Mouse (Mus musculus) kidney, embryonic 15.5 days (tissue): Measurements from ENCODE around the gene Prc1. TPM values are rescaled to one million over a fixed set of nuclear protein-coding genes. Genes with fewer than 3 reads are reported as not detected.

ENCODE experiments used
- ATAC-seq: fragments of 200-750 bp; cut with Nextera tagmentation; replicated peaks from 2 replicates; pipeline ENCODE4 v1.8.0; 2017; ENCODE audit warnings: moderate TSS enrichment; ENCODE audit not compliant: low FRiP score
- H3K27ac ChIP-seq: fragments of 300-500 bp; sonication (generic); 2 replicates; pipeline ENCODE4 v1.5.1; 2015; ENCODE audit warnings: mild to moderate bottlenecking, inconsistent platforms
- H3K27me3 ChIP-seq: fragments of 300-500 bp; sonication (generic); 2 replicates; pipeline ENCODE4 v1.6.1; 2015; ENCODE audit warnings: inconsistent platforms
- H3K36me3 ChIP-seq: fragments of 300-500 bp; sonication (generic); 2 replicates; pipeline ENCODE4 v1.6.1; 2015; ENCODE audit warnings: inconsistent platforms
- H3K4me1 ChIP-seq: fragments of 300-500 bp; sonication (generic); 2 replicates; pipeline ENCODE4 v1.6.1; 2015; ENCODE audit warnings: inconsistent platforms
- H3K4me2 ChIP-seq: fragments of 300-500 bp; sonication (generic); 2 replicates; pipeline ENCODE4 v1.6.1; 2015; ENCODE audit warnings: moderate library complexity, mild to moderate bottlenecking, inconsistent platforms
- H3K4me3 ChIP-seq: fragments of 300-500 bp; sonication (generic); replicated peaks from 2 replicates; pipeline ENCODE4 v1.5.1; 2015; ENCODE audit warnings: mild to moderate bottlenecking, inconsistent platforms
- H3K9ac ChIP-seq: fragments of 300-500 bp; sonication (generic); 2 replicates; pipeline ENCODE4 v1.6.1; 2015; ENCODE audit warnings: mild to moderate bottlenecking, inconsistent platforms
- H3K9me3 ChIP-seq: fragments of 300-500 bp; sonication (generic); replicated peaks from 2 replicates; pipeline ENCODE4 v1.6.1; 2016; ENCODE audit warnings: inconsistent platforms
- WGBS: fragments of 180-500 bp; shearing (Covaris S2); methylation state at CpG from one replicate; pipeline ENCODE4 v1.1.7; 2015; ENCODE audit warnings: mixed read lengths; 5-methylcytosine and 5-hydroxymethylcytosine counted together
- polyA plus RNA-seq: library from polyadenylated mRNA; unstranded; fragments of >200 nt; fragmentation: Nextera tagmentation; extraction: Ambion mirVana; gene quantifications from 2 replicates; pipeline ENCODE4 v1.2.1, GENCODE M21; 2015

The Prc1 gene
- polyA plus RNA-seq, 1 experiment from 2014 or later, result 150 TPM

DNA sequence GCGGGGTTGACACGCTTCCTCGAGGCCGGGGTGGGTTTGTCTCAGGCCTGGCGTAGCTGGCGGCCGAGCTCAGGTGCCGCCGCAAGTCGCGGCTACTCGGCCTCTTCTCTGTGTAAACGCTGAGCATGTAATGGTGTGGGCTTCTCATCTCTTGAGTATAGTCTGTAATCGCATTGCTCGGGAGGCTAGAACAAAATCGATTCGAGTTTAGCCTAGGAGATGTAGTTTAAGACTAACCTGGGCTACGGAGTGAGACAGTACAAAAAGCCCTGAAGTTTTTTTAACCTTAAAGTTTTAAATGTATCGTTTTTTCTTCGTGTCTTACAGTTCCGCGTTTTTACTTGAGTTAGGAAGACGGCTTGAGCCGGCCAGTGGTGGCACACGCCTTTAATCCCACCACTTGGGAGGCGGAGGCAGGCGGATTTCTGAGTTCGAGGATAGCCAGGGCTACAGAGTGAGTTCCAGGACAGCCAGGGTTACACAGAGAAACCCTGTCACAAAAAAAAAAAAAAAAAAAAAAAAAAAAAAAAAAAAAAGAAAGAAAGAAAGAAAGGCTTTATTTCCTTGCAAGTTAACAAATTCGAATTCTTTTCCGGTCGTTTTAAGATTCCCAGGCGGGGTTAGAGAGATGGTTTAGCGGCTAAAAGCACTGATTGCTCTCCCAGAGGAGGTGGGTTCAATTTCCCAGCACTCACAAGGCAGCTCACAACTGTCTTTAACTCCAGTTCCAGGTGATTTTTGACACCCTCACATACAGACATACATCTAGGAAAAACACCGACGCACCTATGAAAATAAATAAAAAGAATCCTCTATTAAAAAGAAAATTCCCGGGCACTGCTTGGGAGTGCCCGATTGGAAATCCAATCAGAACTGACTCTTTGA, 756 bp downstream of the Prc1 start:
- no peaks in the 10 kb centered on the region for H3K27me3 ChIP-seq
- peaks cover 27% of the 10 kb centered on the region for H3K36me3 ChIP-seq
- peak overlapping the region; percentile 91 for H3K27ac ChIP-seq
- 8% methylated on average over 37 of the region's 37 CpGs for WGBS
- H3K9me3 ChIP-seq, result no peaks in the 10 kb centered on the region
- H3K4me2 ChIP-seq, result peak overlapping the region; percentile 77
- ATAC-seq, result peak; percentile 69; the same call in 1 of the 2 replicates
- H3K4me1 ChIP-seq, result peaks cover 31% of the 10 kb centered on the region
- peak overlapping the region; percentile 92 for H3K4me3 ChIP-seq
- H3K9ac ChIP-seq, result peak overlapping the region; percentile 79

DNA sequence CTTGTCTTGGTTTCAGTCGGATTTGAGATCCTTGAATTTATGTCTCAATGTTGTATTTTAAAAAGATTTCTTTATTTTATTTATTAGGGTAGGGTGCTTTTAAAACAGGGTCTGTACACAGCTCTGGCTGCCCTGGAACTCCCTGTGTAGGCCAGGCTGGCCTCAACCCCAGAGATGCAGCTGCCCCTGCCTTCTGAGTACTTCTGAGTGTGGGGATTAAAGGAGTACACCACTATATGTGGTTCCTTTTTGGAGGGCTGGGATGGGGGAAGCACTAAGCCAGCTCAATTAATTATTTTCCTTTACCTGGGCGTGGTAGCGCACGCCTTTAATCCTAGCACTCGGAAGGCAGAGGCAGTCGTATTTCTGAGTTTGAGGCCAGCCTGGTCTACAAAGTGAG, 2.2 kb downstream of the Prc1 start:
- Histone ChIP-seq H3K9me3 (no peaks in the 10 kb centered on the region), H3K4me3 (no peak overlapping the region), H3K4me2 (peak overlapping the region; percentile 77), H3K27ac (no peak overlapping the region), H3K4me1 (peaks cover 31% of the 10 kb centered on the region), H3K9ac (no peak overlapping the region), H3K27me3 (no peaks in the 10 kb centered on the region), H3K36me3 (peaks cover 33% of the 10 kb centered on the region)
- no peak for ATAC-seq
- 95% methylated on average over 6 of the region's 6 CpGs for WGBS

DNA sequence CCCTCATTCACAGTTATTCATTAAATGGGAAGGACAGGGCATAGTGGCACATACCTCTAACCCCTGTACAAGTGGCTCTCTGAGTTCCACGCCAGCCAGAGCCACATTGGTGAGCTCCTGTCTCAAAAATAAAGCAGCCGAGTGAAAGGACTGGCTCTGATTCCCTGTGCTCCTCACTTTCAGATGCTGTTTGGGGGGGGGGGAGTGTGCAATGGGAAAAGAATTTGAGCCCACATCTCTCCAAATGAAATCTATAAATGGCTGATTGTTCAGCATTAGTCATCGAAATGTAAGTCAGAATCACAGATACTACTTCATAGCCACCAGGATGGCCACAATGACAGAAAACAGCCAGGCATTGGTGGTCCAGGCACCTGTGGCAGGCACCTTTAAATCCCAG, 2.8 kb downstream of the Prc1 start:
- H3K27ac ChIP-seq, result no peak overlapping the region
- H3K27me3 ChIP-seq, result no peaks in the 10 kb centered on the region
- H3K9me3 ChIP-seq, result no peaks in the 10 kb centered on the region
- WGBS, result 82% methylated on average over 3 of the region's 3 CpGs
- peaks cover 31% of the 10 kb centered on the region for H3K4me1 ChIP-seq
- ATAC-seq, result no peak
- no peak overlapping the region for H3K4me2 ChIP-seq
- H3K36me3 ChIP-seq, result peaks cover 39% of the 10 kb centered on the region
- no peak overlapping the region for H3K4me3 ChIP-seq
- no peak overlapping the region for H3K9ac ChIP-seq

DNA sequence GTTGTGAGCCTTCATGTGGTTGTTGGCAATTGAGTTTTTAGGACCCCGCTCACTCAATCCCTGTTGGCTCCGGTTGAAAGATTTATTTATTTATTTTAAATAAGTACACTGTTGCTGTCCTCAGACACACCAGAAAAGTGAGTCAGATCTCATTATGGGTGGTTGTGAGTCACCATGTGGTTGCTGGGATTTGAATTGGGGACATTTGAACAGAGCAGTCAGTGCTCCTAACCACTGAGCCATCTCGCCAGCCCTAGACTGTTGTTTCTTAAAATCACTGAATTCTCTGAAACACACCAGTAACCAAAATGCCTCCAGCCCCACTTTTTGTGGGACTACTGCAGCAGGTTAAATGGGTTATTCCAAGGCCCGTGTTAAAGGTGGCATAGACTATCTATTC, 4.5 kb downstream of the Prc1 start:
- no peak for ATAC-seq
- Histone ChIP-seq H3K27ac (no peak overlapping the region), H3K4me1 (peaks cover 28% of the 10 kb centered on the region), H3K9me3 (no peaks in the 10 kb centered on the region), H3K4me2 (no peak overlapping the region), H3K4me3 (no peak overlapping the region), H3K27me3 (no peaks in the 10 kb centered on the region), H3K9ac (no peak overlapping the region), H3K36me3 (peaks cover 54% of the 10 kb centered on the region)
- 89% methylated on average over 4 of the region's 4 CpGs for WGBS

DNA sequence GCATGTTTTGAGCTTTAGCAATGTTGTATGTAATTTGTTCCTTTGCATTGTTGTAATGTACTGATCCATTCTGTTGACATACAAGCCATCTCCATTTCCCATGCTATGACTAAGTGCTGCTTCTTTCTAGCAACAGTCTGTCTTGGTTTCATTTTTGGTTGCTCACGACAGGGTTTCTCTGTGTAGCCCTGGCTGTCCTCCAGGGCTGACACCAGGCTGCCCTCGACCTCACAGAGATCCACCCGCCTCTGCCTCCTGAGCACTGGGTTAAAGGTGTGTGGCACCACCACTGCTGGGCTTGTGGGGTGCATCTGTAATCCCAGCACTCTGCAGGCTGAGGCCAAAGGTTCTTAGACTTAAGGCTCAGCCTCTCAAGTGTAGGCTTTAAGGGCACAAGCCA, 5.3 kb downstream of the Prc1 start:
- Histone ChIP-seq H3K4me3 (no peak overlapping the region), H3K9ac (no peak overlapping the region), H3K4me2 (no peak overlapping the region), H3K27ac (no peak overlapping the region), H3K9me3 (no peaks in the 10 kb centered on the region), H3K4me1 (peaks cover 24% of the 10 kb centered on the region), H3K36me3 (peaks cover 62% of the 10 kb centered on the region), H3K27me3 (no peaks in the 10 kb centered on the region)
- WGBS, result 89% methylated on average over 3 of the region's 3 CpGs
- no peak for ATAC-seq

DNA sequence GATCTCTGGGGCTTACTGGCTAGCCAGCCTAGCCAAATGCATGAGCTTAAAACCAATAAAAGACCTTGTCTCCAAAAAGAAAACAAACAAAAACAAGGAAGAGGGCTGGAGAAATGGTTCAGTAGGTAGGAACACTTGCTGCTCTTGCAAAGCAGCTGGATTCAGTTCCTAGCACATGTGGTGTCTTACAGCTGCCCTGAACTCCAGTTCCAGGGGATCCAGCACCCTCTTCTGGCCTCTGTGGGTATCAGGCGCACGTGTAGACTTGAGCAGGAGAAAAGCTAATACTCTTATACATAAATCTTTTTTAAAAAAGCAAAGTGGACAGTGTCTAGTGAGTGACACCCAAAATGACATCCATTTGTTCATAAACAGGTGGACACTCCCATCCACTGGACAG, 7.3 kb downstream of the Prc1 start:
- no peak overlapping the region for H3K9ac ChIP-seq
- no peak overlapping the region for H3K4me2 ChIP-seq
- no peaks in the 10 kb centered on the region for H3K9me3 ChIP-seq
- peaks cover 82% of the 10 kb centered on the region for H3K36me3 ChIP-seq
- no peak for ATAC-seq
- no peaks in the 10 kb centered on the region for H3K27me3 ChIP-seq
- WGBS, result 90% methylated on average over 2 of the region's 2 CpGs
- H3K27ac ChIP-seq, result no peak overlapping the region
- peaks cover 13% of the 10 kb centered on the region for H3K4me1 ChIP-seq
- no peak overlapping the region for H3K4me3 ChIP-seq

DNA sequence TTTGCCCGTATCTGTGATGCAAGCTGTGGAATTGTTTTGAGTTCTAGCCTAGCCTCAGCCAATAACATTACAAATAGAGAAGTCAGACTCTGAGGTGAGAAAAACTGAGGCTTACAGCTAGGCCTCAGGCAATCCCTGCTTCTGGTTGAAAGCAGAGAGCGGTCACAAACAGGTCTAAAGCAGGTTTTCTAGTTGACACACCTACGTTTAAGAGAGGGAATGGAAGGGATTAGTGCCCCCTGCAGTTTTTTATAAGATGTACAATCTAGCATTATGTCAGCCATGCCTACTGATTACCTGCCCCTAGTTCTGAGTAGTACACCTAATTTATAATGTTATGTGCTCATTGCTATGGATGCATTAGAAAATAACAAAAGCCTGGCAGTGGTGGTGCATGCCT, 13.5 kb downstream of the Prc1 start:
- Histone ChIP-seq H3K4me3 (no peak overlapping the region), H3K36me3 (peaks cover 99% of the 10 kb centered on the region), H3K27ac (no peak overlapping the region), H3K27me3 (no peaks in the 10 kb centered on the region), H3K9ac (no peak overlapping the region), H3K4me1 (no peaks in the 10 kb centered on the region), H3K4me2 (no peak overlapping the region), H3K9me3 (no peaks in the 10 kb centered on the region)
- ATAC-seq, result no peak
- 79% methylated on average over 3 of the region's 3 CpGs for WGBS

DNA sequence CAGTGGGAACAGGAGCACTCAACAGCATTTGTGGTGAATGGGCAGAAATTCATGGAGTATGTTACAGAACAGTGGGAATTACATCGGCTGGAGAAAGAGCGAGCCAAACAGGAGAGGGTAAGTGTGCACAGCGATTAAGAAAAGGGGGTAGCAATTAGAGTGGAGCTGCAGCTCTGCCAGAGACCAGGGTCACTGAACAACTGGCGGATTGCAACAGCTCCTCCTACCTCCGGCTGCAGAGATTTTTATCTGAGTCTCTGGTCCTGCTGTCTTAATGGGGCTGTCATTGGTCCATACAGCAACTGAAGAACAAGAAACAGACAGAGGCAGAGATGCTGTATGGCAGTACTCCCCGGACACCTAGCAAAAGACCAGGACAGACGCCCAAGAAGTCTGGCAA, 16.5 kb downstream of the Prc1 start:
- Histone ChIP-seq H3K4me2 (no peak overlapping the region), H3K9me3 (no peaks in the 10 kb centered on the region), H3K36me3 (peaks cover 99% of the 10 kb centered on the region), H3K4me1 (no peaks in the 10 kb centered on the region), H3K27me3 (no peaks in the 10 kb centered on the region), H3K4me3 (no peak overlapping the region), H3K9ac (no peak overlapping the region), H3K27ac (no peak overlapping the region)
- no peak for ATAC-seq
- 76% methylated on average over 7 of the region's 7 CpGs for WGBS

DNA sequence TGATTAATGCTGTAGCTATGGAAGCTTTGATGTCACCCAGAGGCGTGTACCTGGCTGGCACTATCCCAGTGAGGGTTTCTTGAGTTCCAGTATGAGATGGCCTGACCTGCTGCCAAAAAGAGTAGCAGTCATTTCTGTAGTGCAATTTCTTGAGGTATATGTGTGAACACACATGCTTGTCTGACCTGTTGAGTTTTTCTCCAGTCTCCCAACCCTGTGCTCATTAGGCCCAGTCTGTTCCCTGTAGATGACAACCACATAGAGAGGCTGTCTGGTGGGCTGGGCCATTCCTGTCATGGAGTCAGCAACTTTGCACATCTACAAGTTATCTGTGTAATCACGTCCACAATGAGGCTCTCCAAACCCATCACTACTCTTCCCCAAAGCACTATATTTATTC, 21.5 kb downstream of the Prc1 start:
- no peaks in the 10 kb centered on the region for H3K4me1 ChIP-seq
- peaks cover 88% of the 10 kb centered on the region for H3K36me3 ChIP-seq
- ATAC-seq, result no peak
- no peak overlapping the region for H3K9ac ChIP-seq
- no peaks in the 10 kb centered on the region for H3K9me3 ChIP-seq
- 91% methylated on average over 2 of the region's 2 CpGs for WGBS
- no peak overlapping the region for H3K4me2 ChIP-seq
- H3K27ac ChIP-seq, result no peak overlapping the region
- H3K4me3 ChIP-seq, result no peak overlapping the region
- H3K27me3 ChIP-seq, result no peaks in the 10 kb centered on the region

DNA sequence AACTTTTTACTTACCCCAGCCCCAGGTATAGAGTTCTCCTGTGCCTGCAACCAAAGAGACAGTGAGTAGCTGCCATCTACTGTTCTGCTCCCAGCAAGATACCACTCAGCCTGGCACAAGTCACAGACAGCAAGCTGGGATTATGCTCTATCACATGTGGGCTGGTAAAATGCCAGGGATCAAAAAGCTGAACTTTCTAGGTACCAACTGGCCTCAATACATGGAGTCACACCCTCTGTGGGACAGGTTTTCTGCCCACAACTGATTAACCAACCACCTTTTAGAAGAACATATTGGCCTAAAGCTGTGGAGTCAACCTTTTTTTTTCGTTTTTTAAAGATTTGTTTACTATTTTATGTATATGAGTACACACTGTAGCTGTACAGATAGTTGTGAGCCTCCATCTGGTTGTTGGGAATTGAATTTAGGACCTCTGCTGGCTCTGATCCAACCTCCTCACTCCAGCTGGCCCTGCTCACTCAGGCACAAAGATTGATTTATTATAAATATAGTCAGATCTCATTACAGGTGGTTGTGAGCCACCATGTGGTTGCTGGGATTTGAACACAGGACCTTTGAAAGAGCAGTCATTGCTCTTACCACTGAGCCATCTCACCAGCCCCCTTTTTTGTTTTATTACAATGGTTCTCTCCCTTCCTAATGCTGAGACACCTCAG, 23.3 kb downstream of the Prc1 start:
- 74% methylated on average over 1 of the region's 1 CpGs for WGBS
- Histone ChIP-seq H3K9me3 (no peaks in the 10 kb centered on the region), H3K27ac (no peak overlapping the region), H3K36me3 (peaks cover 74% of the 10 kb centered on the region), H3K4me2 (no peak overlapping the region), H3K4me1 (0 out of 2 replicates have a peak, but pooled peaks cover 2% of the 10 kb centered on the region), H3K4me3 (no peak overlapping the region), H3K9ac (no peak overlapping the region), H3K27me3 (no peaks in the 10 kb centered on the region)
- ATAC-seq, result no peak

DNA sequence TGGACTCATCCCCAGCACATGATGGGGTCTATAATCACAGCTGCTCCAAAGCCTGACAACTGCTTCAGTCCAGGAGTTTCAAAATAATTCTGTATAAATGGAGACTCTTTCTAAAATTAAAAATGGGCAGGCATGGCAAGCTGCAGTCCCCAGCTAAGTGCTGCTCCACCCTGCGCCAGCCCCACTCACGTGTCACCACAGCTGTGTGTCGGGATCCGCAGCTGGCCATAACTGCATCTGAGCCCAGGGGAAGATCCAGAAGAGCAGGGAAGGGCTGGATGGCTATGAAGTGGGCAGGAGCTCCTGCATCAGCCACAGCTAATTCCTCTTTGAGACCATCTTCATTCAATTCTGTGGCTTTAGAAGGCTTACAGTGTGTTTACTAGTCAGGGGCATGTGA, 24.4 kb downstream of the Prc1 start:
- 88% methylated on average over 4 of the region's 4 CpGs for WGBS
- no peak for ATAC-seq
- H3K9ac ChIP-seq, result no peak overlapping the region
- H3K27me3 ChIP-seq, result no peaks in the 10 kb centered on the region
- H3K27ac ChIP-seq, result no peak overlapping the region
- peaks cover 63% of the 10 kb centered on the region for H3K36me3 ChIP-seq
- peaks cover 12% of the 10 kb centered on the region for H3K4me1 ChIP-seq
- no peak overlapping the region for H3K4me2 ChIP-seq
- no peaks in the 10 kb centered on the region for H3K9me3 ChIP-seq
- H3K4me3 ChIP-seq, result no peak overlapping the region

DNA sequence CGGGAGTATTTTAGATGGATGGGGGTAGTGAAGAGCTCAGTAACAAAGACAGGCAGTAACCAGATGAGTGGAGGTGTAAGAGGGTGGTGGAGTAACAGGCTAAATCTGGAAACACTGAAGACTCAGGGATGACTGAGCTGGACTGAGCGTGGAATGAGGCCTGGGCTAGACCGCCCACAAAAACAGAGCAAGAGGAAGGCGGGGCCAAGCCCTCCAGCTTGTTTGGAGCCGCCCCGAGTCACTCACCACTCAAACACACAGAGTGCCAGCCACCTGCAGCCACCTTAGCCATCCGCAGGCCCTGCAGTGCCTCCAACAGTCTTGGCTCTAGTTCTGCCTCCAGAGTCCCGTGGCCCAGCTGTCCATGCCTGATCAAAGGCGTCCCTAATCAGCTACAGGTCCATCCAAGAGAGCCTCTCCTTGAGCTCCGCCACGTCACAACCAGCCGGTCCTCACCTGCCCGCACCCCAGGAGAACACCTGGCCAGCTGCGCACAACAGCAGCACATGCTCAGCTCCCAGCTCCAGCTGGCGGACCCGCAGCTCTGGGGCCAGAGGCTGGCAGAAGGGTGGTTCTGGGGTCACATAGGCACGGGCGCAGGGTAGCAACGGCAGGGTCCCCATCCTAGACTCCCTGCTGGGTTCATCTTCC, 25.7 kb downstream of the Prc1 start:
- 86% methylated on average over 19 of the region's 19 CpGs for WGBS
- Histone ChIP-seq H3K36me3 (peaks cover 51% of the 10 kb centered on the region), H3K4me2 (no peak overlapping the region), H3K9me3 (no peaks in the 10 kb centered on the region), H3K27ac (no peak overlapping the region), H3K27me3 (no peaks in the 10 kb centered on the region), H3K4me3 (no peak overlapping the region), H3K4me1 (peaks cover 13% of the 10 kb centered on the region), H3K9ac (no peak overlapping the region)
- ATAC-seq, result no peak
